In the genomic region with DNA sequence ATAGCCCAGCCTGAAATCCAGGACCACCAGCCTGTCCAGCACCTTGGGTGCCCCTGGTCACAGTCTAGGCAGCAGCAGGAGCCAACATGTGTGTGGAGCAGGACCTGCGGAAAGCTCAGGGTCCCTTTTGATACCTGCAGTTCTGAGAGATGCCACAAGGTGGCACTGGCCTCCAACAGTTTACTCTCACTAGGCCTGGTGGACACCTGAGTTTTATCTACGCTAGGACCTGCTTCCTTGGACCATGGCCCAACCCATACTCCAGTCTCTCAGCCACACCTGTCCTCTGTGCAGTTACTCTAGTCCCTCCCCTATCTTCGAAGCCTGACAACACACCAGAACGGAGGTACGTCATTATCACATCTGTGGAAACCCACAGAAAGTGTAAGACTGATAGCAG, we compare ENCODE assay signal across 8 mouse cellular contexts. TPM values are rescaled to one million over a fixed set of nuclear protein-coding genes. Genes with fewer than 3 reads are reported as not detected.
DNase-seq lines count a peak whose midpoint lies in the region; ATAC-seq and TF ChIP-seq lines count a peak whose summit lies in the region.

No protein-coding gene starts in this region.

- intact Hi-C loops in heart, postnatal 25 days (cut with DNase I) = loop anchor here (5.0 to 10.0 kb wide), 3 partner anchors 76 to 436 kb away; partner anchors contain the start of gene Ubac1
- intact Hi-C loops in gastrocnemius, adult 2 months (cut with DNase I) = loop anchor here (5.0 to 10.0 kb wide), 2 partner anchors 306 to 439 kb away; no protein-coding TSS in a partner anchor

- WGBS in kidney, adult 2 months = 46% methylated on average over 5 of the region's 5 CpGs
- 43% methylated on average over 5 of the region's 5 CpGs for WGBS in limb, embryonic 11.5 days
- WGBS in midbrain, embryonic 16.5 days = 48% methylated on average over 5 of the region's 5 CpGs

- no peak overlapping the region for H3K27ac ChIP-seq in gastrocnemius, adult 2 months
- no peak overlapping the region for H3K27ac ChIP-seq in kidney, adult 2 months (ENCODE audit: insufficient read depth, low read depth, low read length)
- H3K27ac ChIP-seq in limb, embryonic 11.5 days (replicated peaks; ENCODE audit: low read depth, low read length) = no peak overlapping the region
- H3K27ac ChIP-seq in midbrain, embryonic 16.5 days (ENCODE audit: low read length) = no peak overlapping the region

- no peak for ATAC-seq in limb, embryonic 11.5 days (ENCODE audit: insufficient number of reproducible peaks, low FRiP score, low TSS enrichment, low read depth)
- peak; percentile 66; the same call in 1 of the 2 replicates for ATAC-seq in midbrain, embryonic 16.5 days

- H3K4me1 ChIP-seq in kidney, adult 2 months (ENCODE audit: control insufficient read depth, insufficient read depth, low read length) = no peaks in the 10 kb centered on the region
- H3K4me1 ChIP-seq in limb, embryonic 11.5 days (ENCODE audit: control insufficient read depth, insufficient read depth, low read length) = no peaks in the 10 kb centered on the region
- H3K4me1 ChIP-seq in midbrain, embryonic 16.5 days (ENCODE audit: control insufficient read depth, insufficient read depth, low read length) = no peaks in the 10 kb centered on the region

- peak; percentile 97 for TF ChIP-seq CTCF in gastrocnemius, adult 2 months (IDR thresholded peaks at IDR 0.05)
- peak; percentile 87 for TF ChIP-seq CTCF in kidney, adult 2 months (conservative IDR thresholded peaks at IDR 0.05; ENCODE audit: insufficient read depth, insufficient read length, low read depth, low read length)

- no peak overlapping the region for H3K4me2 ChIP-seq in limb, embryonic 11.5 days (ENCODE audit: low read depth, severe bottlenecking)
- H3K4me2 ChIP-seq in midbrain, embryonic 16.5 days (ENCODE audit: low read length) = no peak overlapping the region

- H3K27me3 ChIP-seq in kidney, adult 2 months (replicated peaks; ENCODE audit: control insufficient read depth, insufficient read depth, low read length) = no peaks in the 10 kb centered on the region
- H3K27me3 ChIP-seq in limb, embryonic 11.5 days (ENCODE audit: control insufficient read depth, insufficient read depth, low read length) = no peaks in the 10 kb centered on the region
- H3K27me3 ChIP-seq in midbrain, embryonic 16.5 days (ENCODE audit: control insufficient read depth, insufficient read depth, low read depth, low read length) = no peaks in the 10 kb centered on the region

- H3K36me3 ChIP-seq in kidney, adult 2 months (ENCODE audit: control insufficient read depth, insufficient read depth, low read length) = no peaks in the 10 kb centered on the region
- no peaks in the 10 kb centered on the region for H3K36me3 ChIP-seq in limb, embryonic 11.5 days (ENCODE audit: control insufficient read depth, insufficient read depth, low read length)
- no peaks in the 10 kb centered on the region for H3K36me3 ChIP-seq in midbrain, embryonic 16.5 days (ENCODE audit: control insufficient read depth, insufficient read depth, low read length)

- H3K4me3 ChIP-seq in gastrocnemius, adult 2 months = no peak overlapping the region
- H3K4me3 ChIP-seq in kidney, adult 2 months (ENCODE audit: insufficient read depth, low read depth, low read length) = no peak overlapping the region
- H3K4me3 ChIP-seq in limb, embryonic 11.5 days (ENCODE audit: low read depth, low read length) = no peak overlapping the region
- no peak overlapping the region for H3K4me3 ChIP-seq in midbrain, embryonic 16.5 days (ENCODE audit: low read depth, low read length)

- TF ChIP-seq POLR2A in kidney, adult 2 months (IDR thresholded peaks at IDR 0.05; ENCODE audit: low read depth, low read length) = no peak

- DNase-seq in heart, adult 18-20 months = peak; percentile 50 to 85
- no peak for DNase-seq in heart, postnatal 25 days (ENCODE audit: low spot score)
- peak; percentile 88 to 94 for DNase-seq in cerebellum, postnatal 36 days
- peak; percentile 68 for DNase-seq in gastrocnemius, adult 2 months
- DNase-seq in kidney, adult 2 months = peak; percentile 69
- DNase-seq in limb, embryonic 11.5 days (ENCODE audit: low spot score) = peak; percentile 84
- DNase-seq in spleen, postnatal 36 days (ENCODE audit: low spot score in 2 of 2) = peak; percentile 4 to 25

- H3K9me3 ChIP-seq in limb, embryonic 11.5 days (ENCODE audit: control insufficient read depth, low read length) = no peaks in the 10 kb centered on the region
- no peaks in the 10 kb centered on the region for H3K9me3 ChIP-seq in midbrain, embryonic 16.5 days (replicated peaks; ENCODE audit: control insufficient read depth, low read length, poor library complexity, severe bottlenecking)

- no peak overlapping the region for H3K9ac ChIP-seq in limb, embryonic 11.5 days (ENCODE audit: low read length)
- H3K9ac ChIP-seq in midbrain, embryonic 16.5 days (ENCODE audit: low read depth, low read length) = no peak overlapping the region

RNA-seq across cellular contexts. Expression of gene Sohlh1, which starts 10.8 kb away (rescaled TPM):
- not detected for total RNA-seq in heart, adult 18-20 months (2021)
- not detected for total RNA-seq in heart, postnatal 25 days (2021)
- total RNA-seq in gastrocnemius, adult 2 months (2021) = not detected
- polyA plus RNA-seq in kidney, adult 2 months (2012; rRNA removed) = 0.06 TPM in 1 of 2 replicates, not detected in the other
- not detected in 2 replicates for polyA plus RNA-seq in limb, embryonic 11.5 days (2014; fragmentation: Nextera tagmentation; extraction: Ambion mirVana)
- not detected in 2 replicates for polyA plus RNA-seq in midbrain, embryonic 16.5 days (2015; fragmentation: Nextera tagmentation; extraction: Ambion mirVana)

RNA-seq across cellular contexts. Expression of gene Lcn9, which starts 13.3 kb away (rescaled TPM):
- not detected for total RNA-seq in heart, adult 18-20 months (2021)
- total RNA-seq in heart, postnatal 25 days (2021) = not detected
- not detected for total RNA-seq in gastrocnemius, adult 2 months (2021)
- not detected in 2 replicates for polyA plus RNA-seq in kidney, adult 2 months (2012; rRNA removed)
- polyA plus RNA-seq in limb, embryonic 11.5 days (2014; fragmentation: Nextera tagmentation; extraction: Ambion mirVana) = not detected in 2 replicates
- polyA plus RNA-seq in midbrain, embryonic 16.5 days (2015; fragmentation: Nextera tagmentation; extraction: Ambion mirVana) = not detected in 2 replicates

RNA-seq across cellular contexts. Expression of gene Glt6d1, which starts 20.6 kb away (rescaled TPM):
- total RNA-seq in heart, adult 18-20 months (2021) = not detected
- total RNA-seq in heart, postnatal 25 days (2021) = not detected
- not detected for total RNA-seq in gastrocnemius, adult 2 months (2021)
- not detected in 2 replicates for polyA plus RNA-seq in kidney, adult 2 months (2012; rRNA removed)
- not detected in 2 replicates for polyA plus RNA-seq in limb, embryonic 11.5 days (2014; fragmentation: Nextera tagmentation; extraction: Ambion mirVana)
- polyA plus RNA-seq in midbrain, embryonic 16.5 days (2015; fragmentation: Nextera tagmentation; extraction: Ambion mirVana) = not detected in 2 replicates

RNA-seq across cellular contexts. Expression of gene Kcnt1, which starts 27.2 kb away (rescaled TPM):
- under 1 TPM; 0.21 to 0.25 TPM for total RNA-seq in heart, adult 18-20 months (2021)
- total RNA-seq in heart, postnatal 25 days (2021) = under 1 TPM; 0.25 to 0.36 TPM
- total RNA-seq in gastrocnemius, adult 2 months (2021) = under 1 TPM in 1 of 2 experiments, not detected in 1; 0.05 TPM
- polyA plus RNA-seq in kidney, adult 2 months (2012; rRNA removed) = 36.1 and 47.1 TPM in 2 replicates
- 0.13 and 0.24 TPM in 2 replicates for polyA plus RNA-seq in limb, embryonic 11.5 days (2014; fragmentation: Nextera tagmentation; extraction: Ambion mirVana)
- polyA plus RNA-seq in midbrain, embryonic 16.5 days (2015; fragmentation: Nextera tagmentation; extraction: Ambion mirVana) = 18.8 and 21.8 TPM in 2 replicates

RNA-seq across cellular contexts. Expression of gene Gm13539, which starts 54.2 kb away (rescaled TPM):
- total RNA-seq in heart, adult 18-20 months (2021) = not detected
- not detected for total RNA-seq in heart, postnatal 25 days (2021)
- total RNA-seq in gastrocnemius, adult 2 months (2021) = not detected
- polyA plus RNA-seq in kidney, adult 2 months (2012; rRNA removed) = not detected in 2 replicates
- polyA plus RNA-seq in limb, embryonic 11.5 days (2014; fragmentation: Nextera tagmentation; extraction: Ambion mirVana) = 0.37 and 0.60 TPM in 2 replicates
- polyA plus RNA-seq in midbrain, embryonic 16.5 days (2015; fragmentation: Nextera tagmentation; extraction: Ambion mirVana) = not detected in 2 replicates
